Mouse (Mus musculus) cerebellum, adult 11 months (tissue): ENCODE results near the gene Sipa1l3.

Source experiments
- DNase-seq: peaks from one replicate; pipeline ENCODE4 v3.0.0; 2022

The Sipa1l3 gene

GRCm38 (mm10) chr7:29410402-29410801 lies 108.0 kb downstream of the Sipa1l3 start:
- DNase-seq = no peak

GRCm38 (mm10) chr7:29406855-29407254 lies 111.6 kb downstream of the Sipa1l3 start:
- DNase-seq = no peak

GRCm38 (mm10) chr7:29404126-29404525 lies 114.3 kb downstream of the Sipa1l3 start:
- DNase-seq = no peak

GRCm38 (mm10) chr7:29402015-29402414 lies 116.4 kb downstream of the Sipa1l3 start:
- no peak for DNase-seq

GRCm38 (mm10) chr7:29400451-29400850 lies 118.0 kb downstream of the Sipa1l3 start:
- no peak for DNase-seq

GRCm38 (mm10) chr7:29399056-29399455 lies 119.4 kb downstream of the Sipa1l3 start:
- no peak for DNase-seq

GRCm38 (mm10) chr7:29397486-29397885 lies 121.0 kb downstream of the Sipa1l3 start:
- DNase-seq = no peak

GRCm38 (mm10) chr7:29396943-29397340 lies 121.5 kb downstream of the Sipa1l3 start:
- peak; percentile 72 for DNase-seq

GRCm38 (mm10) chr7:29396216-29396942 lies 122.1 kb downstream of the Sipa1l3 start:
- peak; percentile 60 for DNase-seq

GRCm38 (mm10) chr7:29395179-29395578 lies 123.3 kb downstream of the Sipa1l3 start:
- no peak for DNase-seq

- DNase-seq = peak; percentile 92
Measured at GRCm38 (mm10) chr7:29393292-29393691, 125.1 kb downstream of the Sipa1l3 start.

- DNase-seq = no peak
Measured at GRCm38 (mm10) chr7:29392805-29393204, 125.6 kb downstream of the Sipa1l3 start.

GRCm38 (mm10) chr7:29391761-29392512 lies 126.5 kb downstream of the Sipa1l3 start:
- no peak for DNase-seq

- no peak for DNase-seq
Measured at GRCm38 (mm10) chr7:29391112-29391760, 127.2 kb downstream of the Sipa1l3 start.

GRCm38 (mm10) chr7:29390234-29390633 lies 128.2 kb downstream of the Sipa1l3 start:
- no peak for DNase-seq

- no peak for DNase-seq
Measured at GRCm38 (mm10) chr7:29387524-29388068, 130.8 kb downstream of the Sipa1l3 start.

- DNase-seq = no peak
Measured at GRCm38 (mm10) chr7:29386349-29386748, 132.1 kb downstream of the Sipa1l3 start.

GRCm38 (mm10) chr7:29385791-29386190 lies 132.7 kb downstream of the Sipa1l3 start:
- no peak for DNase-seq

- DNase-seq = peak; percentile 79
Measured at GRCm38 (mm10) chr7:29383255-29383654, 135.2 kb downstream of the Sipa1l3 start.

- no peak for DNase-seq
Measured at GRCm38 (mm10) chr7:29381466-29382040, 136.9 kb downstream of the Sipa1l3 start.

GRCm38 (mm10) chr7:29374054-29374453 lies 144.4 kb downstream of the Sipa1l3 start:
- no peak for DNase-seq

- no peak for DNase-seq
Measured at GRCm38 (mm10) chr7:29372123-29372522, 146.3 kb downstream of the Sipa1l3 start.

GRCm38 (mm10) chr7:29370031-29370430 lies 148.4 kb downstream of the Sipa1l3 start:
- DNase-seq = no peak
